Mouse (Mus musculus) liver, postnatal 0 days (tissue): ENCODE measurements at regions not wholly inside any gene's neighbourhood (a gene's known extent, or its start where the extent isn't known, plus 50 kb on each side); places are given as distances from the start of the nearest gene placed in this dataset.

Experiments used
- CTCF ChIP-seq: sonication (generic); IDR thresholded peaks from 2 replicates; pipeline ENCODE4 v1.5.1; 2016; ENCODE audit warnings: antibody characterized with exemption, low read depth
- EP300 ChIP-seq: IDR thresholded peaks from 2 replicates; pipeline ENCODE4 v1.6.1; 2016; ENCODE audit warnings: antibody characterized with exemption, low read depth, mild to moderate bottlenecking

DNA sequence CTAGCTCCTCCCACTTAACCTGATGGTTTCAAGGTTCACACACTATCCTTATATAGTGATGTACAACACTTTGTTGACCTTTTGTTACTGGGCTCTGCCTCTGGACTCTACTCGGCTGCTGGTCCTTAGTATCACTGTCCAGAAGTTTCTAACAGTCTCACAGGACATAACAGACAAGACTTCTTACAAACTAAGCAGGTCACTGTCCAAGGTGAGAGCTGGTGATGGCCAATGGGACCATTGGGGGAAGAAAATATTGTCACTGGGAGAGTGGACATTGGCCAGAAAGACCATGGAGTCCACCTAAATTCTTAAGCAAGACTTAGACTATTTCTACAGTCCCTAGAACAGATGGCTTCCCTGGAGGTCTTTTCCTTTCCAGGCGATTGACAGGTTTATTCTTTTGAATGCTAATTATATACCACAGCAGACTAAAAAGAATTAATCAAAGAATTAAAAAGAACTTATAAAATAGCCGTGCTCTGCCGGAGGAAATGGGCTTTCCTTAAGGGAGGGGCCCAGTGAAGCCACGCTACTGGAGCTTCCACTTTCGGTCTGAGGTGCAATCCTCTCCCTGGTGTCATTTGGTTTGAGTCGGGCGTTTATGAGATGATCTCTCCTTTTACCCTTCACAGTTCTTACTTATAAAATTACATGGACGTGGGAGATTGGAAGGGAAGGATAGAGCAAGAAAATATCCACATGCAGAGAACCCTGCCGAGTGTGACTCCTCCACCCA, 94.9 kb upstream of the Ccdc122 start:
- TF ChIP-seq EP300 = no peak
- no peak for TF ChIP-seq CTCF
